Mouse (Mus musculus): Measurements from ENCODE around the gene Tmem269. TPM values are rescaled to one million over a fixed set of nuclear protein-coding genes. Genes with fewer than 3 reads are reported as not detected.

Tmem269 gene
- total RNA-seq, 1 experiment = not detected

- H3K4me3 ChIP-seq (ENCODE audit: insufficient read depth in 1 of 2, low read depth in 1 of 2, low read length in 2 of 2, poor library complexity in 1 of 2, severe bottlenecking in 1 of 2) = no peak overlapping the region
- TF ChIP-seq MAFK (IDR thresholded peaks at IDR 0.05; ENCODE audit: insufficient read depth, low read depth, low read length) (no peak), ZC3H11A (IDR thresholded peaks at IDR 0.05; ENCODE audit: borderline replicate concordance, low read depth, low read length) (no peak), CHD2 (IDR thresholded peaks at IDR 0.05; ENCODE audit: low read depth, low read length) (no peak), ZNF384 (IDR thresholded peaks at IDR 0.05; ENCODE audit: low read depth, low read length) (no peak), HCFC1 (IDR thresholded peaks at IDR 0.05; ENCODE audit: borderline replicate concordance, insufficient read depth, low read length) (no peak)
- H3K9ac ChIP-seq (ENCODE audit: insufficient read depth, low read depth, low read length, poor library complexity, severe bottlenecking) = no peak overlapping the region
- H3K4me1 ChIP-seq (ENCODE audit: control insufficient read depth in 2 of 2, insufficient read depth in 2 of 2, low read length in 2 of 2, poor library complexity in 1 of 2) = peaks cover 0 to under 1% of the 10 kb centered on the region in 2 experiments; a peak in 1 of 4 replicates
- no peaks in the 10 kb centered on the region for H3K9me3 ChIP-seq (ENCODE audit: control insufficient read depth, insufficient read depth, low read depth, low read length)
- no peak for DNase-seq (ENCODE audit: low read depth, low spot score)
- in situ Hi-C loops (cut with MboI; ENCODE audit: low sequenced_read_pairs in 2 of 2, unreplicated experiment in 2 of 2) = no loop called here
- H3K36me3 ChIP-seq (ENCODE audit: control insufficient read depth, insufficient read depth, low read length, poor library complexity, severe bottlenecking) = no peaks in the 10 kb centered on the region
- H3K27ac ChIP-seq (ENCODE audit: insufficient read depth, low read depth, low read length, poor library complexity, severe bottlenecking) = no peak overlapping the region
These were observed 27.4 kb downstream of the Tmem269 start for GRCm38 (mm10) chr4:119190618-119191017.

- in situ Hi-C loops (cut with MboI; ENCODE audit: low sequenced_read_pairs in 2 of 2, unreplicated experiment in 2 of 2) = no loop called here
- TF ChIP-seq CHD2 (IDR thresholded peaks at IDR 0.05; ENCODE audit: low read depth, low read length) = no peak
- no peak for TF ChIP-seq HCFC1 (IDR thresholded peaks at IDR 0.05; ENCODE audit: borderline replicate concordance, insufficient read depth, low read length)
- TF ChIP-seq MAFK (IDR thresholded peaks at IDR 0.05; ENCODE audit: insufficient read depth, low read depth, low read length) = no peak
- TF ChIP-seq ZC3H11A (IDR thresholded peaks at IDR 0.05; ENCODE audit: borderline replicate concordance, low read depth, low read length) = no peak
- TF ChIP-seq ZNF384 (IDR thresholded peaks at IDR 0.05; ENCODE audit: low read depth, low read length) = no peak
- H3K27ac ChIP-seq (ENCODE audit: insufficient read depth, low read depth, low read length, poor library complexity, severe bottlenecking) = no peak within 1 kb of the TSS
- H3K4me3 ChIP-seq (ENCODE audit: insufficient read depth in 1 of 2, low read depth in 1 of 2, low read length in 2 of 2, poor library complexity in 1 of 2, severe bottlenecking in 1 of 2) = no peak within 1 kb of the TSS
- H3K36me3 ChIP-seq (ENCODE audit: control insufficient read depth, insufficient read depth, low read length, poor library complexity, severe bottlenecking) = no peaks in the 10 kb centered on the region
- no peak for DNase-seq (ENCODE audit: low read depth, low spot score)
- no peaks in the 10 kb centered on the region for H3K4me1 ChIP-seq (ENCODE audit: control insufficient read depth in 2 of 2, insufficient read depth in 2 of 2, low read length in 2 of 2, poor library complexity in 1 of 2)
- H3K9me3 ChIP-seq (ENCODE audit: control insufficient read depth, insufficient read depth, low read depth, low read length) = no peaks in the 10 kb centered on the region
- H3K9ac ChIP-seq (ENCODE audit: insufficient read depth, low read depth, low read length, poor library complexity, severe bottlenecking) = no peak within 1 kb of the TSS
These were observed 28.2 kb downstream of the Tmem269 start, which contains the start of gene Ermap for GRCm38 (mm10) chr4:119189864-119190263. Ermap (minus strand) TSS chr4:119190011.

- Histone ChIP-seq H3K36me3 (ENCODE audit: control insufficient read depth, insufficient read depth, low read length, poor library complexity, severe bottlenecking) (no peaks in the 10 kb centered on the region), H3K9me3 (ENCODE audit: control insufficient read depth, insufficient read depth, low read depth, low read length) (no peaks in the 10 kb centered on the region), H3K4me3 (ENCODE audit: insufficient read depth in 1 of 2, low read depth in 1 of 2, low read length in 2 of 2, poor library complexity in 1 of 2, severe bottlenecking in 1 of 2) (no peak overlapping the region), H3K27ac (ENCODE audit: insufficient read depth, low read depth, low read length, poor library complexity, severe bottlenecking) (no peak overlapping the region), H3K4me1 (ENCODE audit: control insufficient read depth in 2 of 2, insufficient read depth in 2 of 2, low read length in 2 of 2, poor library complexity in 1 of 2) (no peaks in the 10 kb centered on the region), H3K9ac (ENCODE audit: insufficient read depth, low read depth, low read length, poor library complexity, severe bottlenecking) (no peak overlapping the region)
- in situ Hi-C loops (cut with MboI; ENCODE audit: low sequenced_read_pairs in 2 of 2, unreplicated experiment in 2 of 2) = no loop called here
- no peak for DNase-seq (ENCODE audit: low read depth, low spot score)
- TF ChIP-seq HCFC1 (IDR thresholded peaks at IDR 0.05; ENCODE audit: borderline replicate concordance, insufficient read depth, low read length) (no peak), CHD2 (IDR thresholded peaks at IDR 0.05; ENCODE audit: low read depth, low read length) (no peak), ZNF384 (IDR thresholded peaks at IDR 0.05; ENCODE audit: low read depth, low read length) (no peak), ZC3H11A (IDR thresholded peaks at IDR 0.05; ENCODE audit: borderline replicate concordance, low read depth, low read length) (no peak), MAFK (IDR thresholded peaks at IDR 0.05; ENCODE audit: insufficient read depth, low read depth, low read length) (no peak)
These were observed 28.6 kb downstream of the Tmem269 start for GRCm38 (mm10) chr4:119189392-119189791.

GRCm38 (mm10) chr4:119188060-119188785 lies 29.8 kb downstream of the Tmem269 start:
- H3K9me3 ChIP-seq (ENCODE audit: control insufficient read depth, insufficient read depth, low read depth, low read length) = no peaks in the 10 kb centered on the region
- DNase-seq (ENCODE audit: low read depth, low spot score) = no peak
- H3K4me3 ChIP-seq (ENCODE audit: insufficient read depth in 1 of 2, low read depth in 1 of 2, low read length in 2 of 2, poor library complexity in 1 of 2, severe bottlenecking in 1 of 2) = no peak overlapping the region
- no peak overlapping the region for H3K27ac ChIP-seq (ENCODE audit: insufficient read depth, low read depth, low read length, poor library complexity, severe bottlenecking)
- in situ Hi-C loops (cut with MboI; ENCODE audit: low sequenced_read_pairs in 2 of 2, unreplicated experiment in 2 of 2) = no loop called here
- H3K9ac ChIP-seq (ENCODE audit: insufficient read depth, low read depth, low read length, poor library complexity, severe bottlenecking) = no peak overlapping the region
- H3K36me3 ChIP-seq (ENCODE audit: control insufficient read depth, insufficient read depth, low read length, poor library complexity, severe bottlenecking) = no peaks in the 10 kb centered on the region
- TF ChIP-seq CHD2 (IDR thresholded peaks at IDR 0.05; ENCODE audit: low read depth, low read length) = no peak
- TF ChIP-seq MAFK (IDR thresholded peaks at IDR 0.05; ENCODE audit: insufficient read depth, low read depth, low read length) = no peak
- TF ChIP-seq ZNF384 (IDR thresholded peaks at IDR 0.05; ENCODE audit: low read depth, low read length) = no peak
- TF ChIP-seq ZC3H11A (IDR thresholded peaks at IDR 0.05; ENCODE audit: borderline replicate concordance, low read depth, low read length) = no peak
- no peak for TF ChIP-seq HCFC1 (IDR thresholded peaks at IDR 0.05; ENCODE audit: borderline replicate concordance, insufficient read depth, low read length)
- no peaks in the 10 kb centered on the region for H3K4me1 ChIP-seq (ENCODE audit: control insufficient read depth in 2 of 2, insufficient read depth in 2 of 2, low read length in 2 of 2, poor library complexity in 1 of 2)

Data from ES-E14 (cell line).